Mouse (Mus musculus) cerebellum, postnatal 10 days (tissue): ENCODE results near the gene Bloc1s3.

Experiments
- DNase-seq, 2 experiments: peaks; one replicate each; pipeline ENCODE4 v3.0.0; 2021; ENCODE audit warnings: mixed read lengths in 2 of 2

Bloc1s3 gene

GRCm38 (mm10) chr7:19477624-19478384 is 30.4 kb downstream of the Bloc1s3 start:
- DNase-seq: no peak

GRCm38 (mm10) chr7:19477084-19477483 is 31.1 kb downstream of the Bloc1s3 start:
- DNase-seq: no peak

GRCm38 (mm10) chr7:19473875-19474443 is 34.2 kb downstream of the Bloc1s3 start:
- peak; percentile 88 to 91 for DNase-seq

DNA sequence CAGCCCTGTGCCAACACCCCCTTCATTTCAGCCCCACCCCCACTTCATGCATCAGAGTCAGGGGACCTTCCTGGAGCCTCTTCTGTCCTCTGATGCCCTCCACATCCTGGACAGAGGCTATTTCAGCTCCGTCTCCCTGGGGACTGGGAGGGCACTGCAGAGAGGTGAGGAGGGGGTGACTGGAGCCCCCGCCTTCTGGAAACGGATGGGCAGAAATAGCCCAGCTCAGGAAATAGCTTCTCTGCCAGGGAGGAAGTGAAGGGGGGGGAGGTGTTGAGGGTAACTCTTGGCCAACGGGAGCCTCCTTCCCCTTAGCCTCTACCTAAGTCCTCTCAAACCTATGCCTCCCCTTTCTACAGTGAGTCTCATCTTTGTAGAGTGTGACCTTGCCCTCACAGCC is 35.8 kb downstream of the Bloc1s3 start:
- no peak for DNase-seq

DNA sequence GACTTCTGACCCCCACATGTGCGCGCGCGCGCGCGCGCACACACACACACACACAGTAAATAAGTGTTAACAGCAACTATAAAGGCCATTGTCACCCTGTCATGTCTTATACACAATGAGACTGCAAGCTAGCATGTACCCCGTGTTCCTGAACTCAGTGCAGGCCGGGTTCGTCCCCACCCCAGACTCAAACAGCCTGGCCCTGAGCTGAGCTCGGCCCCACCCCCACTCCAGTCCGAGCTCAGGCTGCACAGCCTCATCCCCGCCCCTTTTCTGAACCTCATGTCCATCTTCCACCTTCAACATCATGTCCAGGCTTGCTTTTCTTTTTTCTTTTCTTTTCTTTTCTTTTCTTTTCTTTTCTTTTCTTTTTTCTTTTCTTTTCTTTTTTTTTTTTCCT is 37.9 kb downstream of the Bloc1s3 start:
- DNase-seq: no peak

- DNase-seq: no peak
Observed at GRCm38 (mm10) chr7:19469404-19469803, 38.8 kb downstream of the Bloc1s3 start.

- no peak for DNase-seq
Observed at GRCm38 (mm10) chr7:19468279-19468678, 39.9 kb downstream of the Bloc1s3 start.

DNA sequence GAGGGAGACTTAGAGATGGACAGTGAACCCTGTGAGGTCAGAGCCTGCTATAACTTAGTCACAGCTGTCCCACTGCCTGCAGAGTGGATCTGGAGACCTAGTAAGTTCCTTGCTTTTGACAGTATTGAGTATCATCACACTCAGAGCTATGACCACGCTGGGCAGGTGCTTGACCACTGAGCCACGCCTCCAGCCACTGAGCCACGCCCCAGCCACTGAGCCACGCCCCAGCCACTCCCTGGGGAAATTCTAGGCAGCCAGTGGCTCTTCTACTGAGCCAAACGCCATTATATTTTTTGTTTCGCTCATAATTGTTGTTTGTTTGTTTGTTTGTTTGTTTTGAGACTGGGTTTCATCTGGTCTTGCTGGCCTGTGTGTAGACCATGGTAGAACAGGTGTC is 40.5 kb downstream of the Bloc1s3 start:
- DNase-seq: no peak

DNA sequence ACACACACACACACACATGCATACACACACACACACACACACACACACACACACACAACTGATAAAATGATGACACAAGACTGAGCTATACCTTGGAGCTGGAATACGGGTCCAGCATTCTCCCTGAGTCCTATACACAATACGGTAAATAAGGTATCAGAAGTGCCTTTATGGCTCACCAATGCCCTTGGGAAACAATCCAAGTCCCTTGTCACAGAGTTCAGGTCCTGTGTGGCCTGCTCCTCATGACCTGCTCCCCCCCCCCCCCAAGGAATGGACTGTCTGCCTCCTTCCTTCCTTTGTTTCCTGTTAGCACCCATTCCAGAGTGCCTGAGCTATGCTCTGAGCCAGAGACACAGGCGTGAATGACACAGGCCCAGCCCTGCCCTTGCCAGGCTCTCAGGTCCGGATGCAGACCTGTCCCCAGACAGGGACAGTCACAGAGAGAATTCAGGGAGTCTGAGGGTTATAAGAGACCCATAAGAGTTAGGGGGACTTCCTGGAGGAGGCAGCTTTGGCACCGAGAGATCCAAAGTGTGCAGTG is 41.5 kb downstream of the Bloc1s3 start:
- no peak for DNase-seq

GRCm38 (mm10) chr7:19464367-19465307 is 43.5 kb downstream of the Bloc1s3 start:
- DNase-seq: peak; percentile 48 to 55

DNA sequence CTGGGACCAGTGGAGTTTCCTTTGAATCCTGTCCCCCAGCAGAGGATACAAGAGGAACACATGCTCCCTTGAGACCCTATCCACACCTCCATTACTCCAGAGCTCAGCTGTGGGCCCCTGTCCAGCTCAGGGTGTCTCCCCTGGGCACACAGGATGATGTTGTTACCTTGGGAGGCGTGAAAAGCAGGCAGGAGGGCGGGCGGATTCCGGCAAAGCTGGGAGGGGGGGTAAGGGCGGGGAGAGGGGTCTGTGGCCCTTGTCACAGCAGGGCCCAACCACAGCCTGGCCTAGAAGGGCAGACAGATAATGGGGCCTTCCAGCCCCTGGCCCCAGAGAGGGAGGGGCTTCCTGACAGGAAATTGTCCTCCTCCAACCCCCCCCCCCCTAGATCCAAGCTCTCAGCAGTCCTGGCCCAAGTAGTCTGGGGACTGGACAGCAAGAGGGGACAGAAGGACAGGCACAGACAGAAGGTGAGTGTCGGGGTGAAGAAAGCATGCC is 45.2 kb downstream of the Bloc1s3 start, which contains the start of gene Exoc3l2:
TSS of gene Exoc3l2 (plus strand) at position 448 of the 498 bp plus-strand sequence.
- no peak for DNase-seq

GRCm38 (mm10) chr7:19462443-19462842 is 45.7 kb downstream of the Bloc1s3 start:
- no peak for DNase-seq

DNA sequence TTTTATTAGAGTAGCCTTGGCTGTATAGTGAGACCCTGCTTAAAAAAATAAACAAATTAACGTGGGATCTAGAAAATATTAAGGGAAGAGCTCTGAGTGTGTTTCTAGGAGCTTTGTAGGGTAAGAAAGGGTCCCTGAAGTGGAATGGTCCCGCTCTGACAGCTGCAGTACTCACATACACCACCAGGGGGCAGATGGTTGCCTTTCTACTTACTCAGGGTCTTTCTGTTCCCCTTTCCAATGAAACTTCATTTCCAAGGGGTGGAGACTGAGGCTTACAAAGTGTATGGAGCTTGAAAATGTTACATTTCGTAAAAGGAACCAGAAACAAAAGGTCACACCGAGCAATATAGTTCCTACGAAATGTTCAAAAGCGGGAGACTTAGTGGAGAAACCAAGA is 46.7 kb downstream of the Bloc1s3 start:
- peak; percentile 88 to 93 for DNase-seq

DNA sequence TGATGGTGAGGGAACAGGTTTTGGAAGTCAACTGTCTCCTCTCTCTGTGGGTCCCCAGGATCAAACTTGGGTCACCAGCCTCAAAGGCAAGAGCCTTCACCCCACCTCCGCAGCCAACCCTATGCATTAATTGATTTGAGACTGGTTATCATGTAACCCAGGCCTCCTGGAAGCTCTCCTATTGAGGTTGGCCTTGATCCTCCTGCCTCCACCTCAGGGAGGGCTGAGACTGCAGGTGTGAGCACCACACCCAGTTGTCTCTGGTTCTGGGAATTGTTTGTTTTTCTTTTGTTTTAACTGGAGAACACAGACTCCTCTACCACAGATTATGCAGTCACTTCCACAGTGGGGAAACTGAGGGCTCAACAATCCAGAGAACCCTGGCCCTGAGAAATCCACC is 47.7 kb downstream of the Bloc1s3 start:
- DNase-seq: no peak

DNA sequence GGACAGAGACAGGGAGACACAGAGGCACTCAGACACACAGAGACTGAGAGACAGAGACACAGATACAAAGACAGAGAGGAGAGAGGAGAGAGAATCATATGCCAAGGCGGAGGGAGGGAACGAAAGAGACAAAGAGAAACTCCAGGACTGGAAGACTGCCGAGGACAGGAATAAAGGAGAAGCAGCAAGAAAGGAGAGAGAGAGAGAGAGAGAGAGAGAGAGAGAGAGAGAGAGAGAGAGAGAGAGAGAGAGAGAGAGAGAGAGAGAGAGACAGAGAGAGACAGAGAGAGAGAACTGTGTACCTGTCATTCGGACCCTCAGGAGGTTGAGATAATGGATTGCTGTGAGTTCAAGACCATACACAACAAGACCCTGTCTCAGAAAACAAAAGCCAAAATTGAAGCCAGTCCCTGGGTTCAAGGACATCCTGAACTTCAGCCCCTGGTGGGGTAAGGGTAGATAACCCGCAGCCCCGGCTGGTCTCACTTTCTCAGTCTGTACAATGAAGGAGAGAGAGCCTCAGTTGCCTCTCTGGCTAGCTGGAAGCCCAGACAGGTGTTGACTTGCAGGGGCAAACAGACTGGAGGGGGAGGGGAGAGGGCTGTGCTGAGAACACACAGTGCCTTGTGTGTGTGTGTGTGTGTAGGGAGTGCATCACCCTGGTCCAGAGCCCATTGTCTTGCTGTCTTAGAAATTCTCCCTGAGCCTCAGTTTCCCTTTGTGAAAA is 48.9 kb downstream of the Bloc1s3 start:
- DNase-seq: no peak

DNA sequence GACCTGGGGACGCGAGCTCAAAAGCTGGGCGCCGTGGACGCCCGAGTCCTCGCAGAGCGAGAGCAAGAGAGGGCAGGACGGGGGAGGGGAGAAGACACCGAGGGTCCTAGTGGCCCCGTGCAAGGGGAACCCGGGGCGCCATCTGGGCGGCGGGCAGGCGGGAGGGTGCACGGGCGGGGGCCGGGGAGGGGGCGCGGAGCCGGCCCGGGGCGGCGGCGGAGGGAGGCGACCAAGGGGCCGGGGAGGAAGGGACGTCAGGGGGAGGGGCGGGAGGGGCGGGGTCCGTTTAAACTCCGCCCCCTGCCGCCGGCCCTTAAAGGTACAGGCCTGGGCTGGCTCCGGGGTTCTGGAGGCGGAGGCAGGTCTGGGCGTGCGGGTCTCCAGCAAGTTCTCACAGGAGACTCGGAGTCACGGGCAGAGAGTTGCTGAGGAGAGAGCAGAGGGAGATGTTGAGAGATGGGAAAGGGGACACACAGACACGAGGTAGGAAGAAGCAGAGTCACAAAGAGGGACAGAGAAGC is 49.5 kb downstream of the Bloc1s3 start, which contains the start of gene Mark4:
TSS of gene Mark4 (minus strand) at position 231 of the 521 bp plus-strand sequence.
- DNase-seq: peak; percentile 90 to 92

DNA sequence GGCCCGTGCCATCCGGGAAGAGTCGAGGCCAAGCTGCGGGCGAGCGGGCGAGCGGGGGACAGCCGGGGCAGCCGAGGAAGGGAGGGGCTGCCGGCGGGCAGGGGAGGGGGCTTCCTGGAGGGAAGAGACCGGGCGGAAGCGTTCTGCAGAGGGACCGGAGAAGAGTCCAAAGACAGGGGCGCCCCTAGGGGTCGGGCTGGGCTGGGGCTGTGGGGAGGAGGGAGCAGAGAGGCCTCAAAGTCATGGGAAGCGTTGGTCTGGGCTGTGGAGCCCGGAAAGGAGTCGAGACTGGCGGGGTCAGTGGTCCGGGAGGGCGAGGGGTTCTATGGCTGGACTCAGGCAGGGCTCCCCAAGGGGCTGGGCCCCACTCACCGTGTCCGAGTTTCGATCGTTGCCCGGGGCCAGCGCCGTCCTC is 50.1 kb downstream of the Bloc1s3 start:
- peak; percentile 88 to 89 for DNase-seq

DNA sequence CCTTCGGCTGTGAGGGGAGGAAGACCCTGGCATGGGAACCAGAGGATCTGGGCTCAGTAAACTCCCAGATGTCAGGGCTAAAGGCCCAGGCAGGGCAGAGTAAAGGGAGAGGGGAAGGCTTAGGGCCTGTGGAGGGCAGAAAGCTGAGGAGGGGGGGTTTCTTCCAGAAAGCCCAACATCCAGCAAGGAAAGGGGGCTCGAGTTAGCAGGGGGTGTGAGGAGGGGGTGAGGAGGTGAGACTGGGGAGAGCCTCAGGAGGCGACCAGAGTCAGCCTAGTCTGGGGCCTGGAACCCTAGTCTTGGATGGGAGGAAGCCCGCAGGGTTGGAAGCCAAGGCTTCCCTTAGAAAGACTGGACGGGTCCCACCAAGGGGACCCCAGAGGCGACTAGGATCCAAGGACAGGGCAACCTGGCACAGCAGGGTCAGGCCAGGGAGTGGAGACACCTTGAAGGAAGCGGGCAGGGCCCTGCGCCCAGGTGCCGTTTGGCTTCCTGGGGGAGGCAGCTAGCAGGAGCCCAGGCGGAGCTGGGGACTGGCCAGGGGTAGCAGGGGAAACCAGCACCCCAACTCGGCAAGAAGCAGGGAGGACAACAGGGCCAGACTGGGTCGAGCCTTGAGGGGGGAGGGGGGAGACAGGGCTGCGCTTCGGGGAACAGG is 50.6 kb downstream of the Bloc1s3 start:
- DNase-seq: no peak

DNA sequence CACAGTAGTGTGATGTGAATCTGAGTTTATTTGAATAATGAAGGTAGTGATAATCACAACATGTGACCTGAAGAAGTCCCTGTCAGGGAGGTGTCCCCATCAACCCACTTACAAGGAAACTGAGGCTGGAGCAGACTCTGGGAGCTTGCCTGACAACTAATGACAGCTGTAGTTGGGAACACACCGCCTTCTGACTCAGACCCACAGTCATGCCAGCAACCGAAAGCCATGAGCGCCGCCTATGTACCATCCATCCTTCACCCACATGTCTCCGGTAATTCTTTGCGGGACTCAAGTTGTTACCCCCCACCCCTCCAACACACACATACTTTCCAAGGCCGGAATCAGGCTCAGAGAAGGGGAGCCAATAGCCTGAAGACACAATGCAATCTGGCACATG is 51.5 kb downstream of the Bloc1s3 start:
- DNase-seq: no peak

DNA sequence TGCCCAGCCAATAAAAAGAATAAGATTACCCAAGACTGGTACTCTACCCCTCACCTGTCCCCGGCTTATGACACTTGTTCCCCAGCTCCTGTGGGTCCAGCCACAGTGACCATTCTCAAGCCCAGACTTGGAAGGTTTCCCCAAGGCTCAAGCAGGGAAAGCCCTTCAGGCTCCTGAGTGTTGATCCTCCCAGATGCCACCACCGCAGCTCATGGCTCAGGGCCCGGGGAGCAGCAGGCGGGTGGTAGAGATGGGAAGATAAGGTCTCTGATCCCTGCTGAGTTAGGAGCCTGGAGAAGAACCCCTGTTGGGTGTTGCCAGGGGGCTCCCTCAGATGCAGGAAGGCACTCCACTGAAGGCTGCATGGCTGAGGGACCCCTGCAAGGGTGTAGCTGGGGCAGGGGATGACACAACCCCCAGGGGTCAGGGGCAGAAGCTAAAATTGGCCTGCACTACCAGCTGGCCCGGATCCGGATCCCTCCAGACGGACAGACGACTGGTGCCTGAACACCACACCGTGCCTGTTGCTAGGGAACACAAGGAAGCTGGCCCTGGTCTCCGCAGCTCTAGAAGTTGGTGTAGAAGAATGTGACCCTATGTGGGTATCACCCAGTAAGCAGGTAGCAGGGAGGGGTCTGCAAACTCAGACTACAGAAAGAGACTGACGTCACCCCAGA is 52.2 kb downstream of the Bloc1s3 start:
- peak; percentile 63 to 77 for DNase-seq

GRCm38 (mm10) chr7:19455186-19455585 is 53.0 kb downstream of the Bloc1s3 start:
- no peak for DNase-seq
